Mouse (Mus musculus) heart, postnatal 4 days (tissue): ENCODE measurements around the gene Qrich2. TPM values are rescaled to one million over a fixed set of nuclear protein-coding genes. Genes with fewer than 3 reads are reported as not detected.
A peak's percentile ranks its signal among the peaks of the same experiment; 100 is the strongest.
"Not testable (repeated sequence)": the region's sequence is repeated elsewhere in the genome, so short reads cannot be mapped to it uniquely, and the experiment has no call there.

Source experiments
- DNase-seq: peaks from one replicate; pipeline ENCODE4 v3.0.0; 2021
- total RNA-seq, 2 experiments: library from RNA; stranded (reverse); gene quantifications; 2 replicates each; pipeline ENCODE4 v1.2.3; 2021

The Qrich2 gene
- under 1 TPM in 1 of 2 experiments, not detected in 1; 0.05 TPM for total RNA-seq

- no peak for DNase-seq
These were observed at the start of gene Qrich2 for GRCm38 (mm10) chr11:116466141-116466540. Qrich2 (minus strand) TSS chr11:116466241.

DNA sequence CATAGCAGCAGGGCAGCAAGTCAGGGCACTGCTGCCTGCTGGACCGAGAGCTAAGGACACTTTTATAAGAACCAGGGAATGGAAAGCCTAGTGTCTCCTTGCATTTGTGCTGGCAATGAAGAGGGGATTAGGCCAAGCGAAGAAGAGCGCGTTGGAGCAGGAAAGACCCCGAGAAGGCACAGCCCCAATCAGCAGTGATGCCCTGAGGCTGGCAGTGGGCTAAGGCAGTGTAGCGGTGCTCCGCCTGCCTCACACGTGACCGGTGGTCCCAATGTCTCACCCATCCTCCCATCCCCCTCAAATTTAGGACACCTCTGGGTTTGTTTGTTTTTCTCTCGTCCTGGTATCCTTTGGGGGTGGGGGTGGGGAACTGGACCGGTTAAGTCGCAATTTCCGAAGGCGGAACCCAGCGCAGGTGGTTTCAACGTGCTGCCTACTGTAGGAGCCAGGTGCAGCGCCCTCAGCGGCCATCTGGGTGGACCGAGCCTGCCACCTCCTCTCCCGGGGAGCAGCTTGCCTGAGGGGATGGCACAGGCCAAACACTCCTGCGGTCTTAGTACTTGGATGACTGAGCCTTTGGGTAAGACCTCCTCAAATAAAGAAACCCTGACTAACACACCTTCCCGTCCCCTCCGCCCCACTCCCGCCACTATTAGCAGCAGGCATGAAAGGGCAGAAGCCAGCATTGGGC is 49.4 kb upstream of the Qrich2 start:
- DNase-seq: no peak

- DNase-seq: no peak
These were observed 47.5 kb upstream of the Qrich2 start for GRCm38 (mm10) chr11:116513531-116514038.

GRCm38 (mm10) chr11:116512987-116513386 is 46.9 kb upstream of the Qrich2 start:
- DNase-seq: no peak

- no peak for DNase-seq
These were observed 46.1 kb upstream of the Qrich2 start for GRCm38 (mm10) chr11:116512154-116512553.

DNA sequence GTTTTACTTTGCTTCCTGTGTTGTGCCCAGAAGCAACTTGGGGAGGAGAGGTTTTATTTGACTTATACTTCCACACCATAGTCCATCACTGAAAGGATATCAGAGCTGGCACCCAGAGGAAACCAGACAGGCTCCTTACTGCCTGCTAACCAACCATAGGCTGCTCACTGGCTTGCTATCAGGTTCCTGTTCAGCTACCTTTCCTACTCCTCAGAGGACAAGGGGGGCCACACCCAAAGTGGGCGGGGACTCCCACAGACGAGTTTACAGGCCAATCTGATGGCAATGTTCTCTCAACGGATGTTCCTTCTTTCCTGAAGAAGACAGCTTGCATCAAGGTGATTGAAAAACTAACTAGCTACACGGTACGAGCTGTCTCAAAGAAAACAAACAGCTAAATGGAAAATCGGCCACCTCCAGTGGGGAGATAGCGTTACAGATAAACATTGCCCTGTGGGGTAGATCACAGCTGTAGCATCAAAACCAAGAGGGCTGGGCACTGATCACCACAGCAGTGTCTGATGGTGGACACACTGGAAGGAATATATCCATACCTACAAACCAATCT is 45.3 kb upstream of the Qrich2 start:
- no peak for DNase-seq

DNA sequence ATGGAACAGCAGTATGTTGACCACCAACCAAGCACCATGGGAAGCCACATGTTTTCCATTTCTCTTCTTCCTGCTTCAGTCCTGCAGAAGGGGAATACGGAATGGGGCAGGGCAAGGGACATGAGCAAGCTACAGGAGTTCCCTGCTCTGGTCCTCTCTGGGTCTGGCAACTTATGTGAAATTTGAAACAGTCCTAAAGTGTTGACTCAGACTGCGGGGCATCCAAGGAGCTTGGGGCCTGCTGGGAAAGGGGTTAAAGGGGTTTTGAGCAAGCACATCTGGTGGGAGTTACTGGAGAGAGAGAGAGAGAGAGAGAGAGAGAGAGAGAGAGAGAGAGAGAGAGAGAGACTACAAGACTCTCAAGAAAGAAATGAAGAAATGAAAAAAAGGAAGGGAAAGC is 42.6 kb upstream of the Qrich2 start:
- DNase-seq: no peak

GRCm38 (mm10) chr11:116506151-116506875 is 40.3 kb upstream of the Qrich2 start:
- DNase-seq: no peak

- no peak for DNase-seq
These were observed 39.5 kb upstream of the Qrich2 start for GRCm38 (mm10) chr11:116505573-116505972.

- DNase-seq: peak; percentile 39
These were observed 38.5 kb upstream of the Qrich2 start for GRCm38 (mm10) chr11:116504516-116504915.

DNA sequence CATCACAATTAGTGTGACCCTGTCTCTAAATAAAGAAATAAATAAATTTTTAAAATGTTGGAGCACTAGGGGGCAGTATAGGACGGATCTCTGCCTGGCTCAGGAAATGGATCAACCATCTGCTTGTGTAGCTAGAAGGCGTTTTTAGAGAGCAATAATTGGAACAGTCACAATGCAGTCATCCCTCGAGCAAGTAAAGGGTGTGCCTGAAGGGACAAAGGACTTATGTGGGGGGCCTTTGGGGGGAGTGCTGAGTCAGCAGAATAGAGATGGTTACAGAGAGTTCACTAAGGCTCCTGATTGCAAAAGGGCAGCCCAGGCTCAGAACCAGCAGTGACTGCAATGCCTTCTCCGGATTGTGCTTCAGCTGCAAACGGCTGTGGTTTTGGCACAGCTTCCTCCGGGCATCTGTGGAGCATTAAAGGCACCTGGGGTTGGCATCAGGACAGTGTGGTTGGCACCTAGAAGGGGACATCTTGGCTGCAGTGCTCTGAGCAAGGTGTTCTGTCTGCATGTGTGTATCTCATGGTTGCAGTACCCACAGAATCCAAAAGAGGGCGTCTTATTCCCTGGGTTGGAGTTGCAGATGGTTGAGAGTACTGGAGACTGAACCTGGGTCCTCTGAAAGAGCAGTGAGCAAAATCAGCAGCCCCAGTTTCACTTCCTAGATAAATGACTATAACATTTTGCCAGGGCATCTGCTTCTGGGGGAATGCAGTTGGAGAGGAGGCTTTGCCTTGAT is 35.1 kb upstream of the Qrich2 start:
- DNase-seq: peak; percentile 57

- DNase-seq: no peak
These were observed 33.0 kb upstream of the Qrich2 start for GRCm38 (mm10) chr11:116499018-116499417.

GRCm38 (mm10) chr11:116498596-116498995 is 32.6 kb upstream of the Qrich2 start:
- no peak for DNase-seq

GRCm38 (mm10) chr11:116497313-116497712 is 31.3 kb upstream of the Qrich2 start:
- DNase-seq: no peak

GRCm38 (mm10) chr11:116494474-116495174 is 28.6 kb upstream of the Qrich2 start:
- DNase-seq: peak; percentile 85

GRCm38 (mm10) chr11:116493795-116494252 is 27.8 kb upstream of the Qrich2 start, which contains the start of gene Prpsap1:
Prpsap1 (minus strand) TSS chr11:116494202.
- DNase-seq: peak; percentile 59

DNA sequence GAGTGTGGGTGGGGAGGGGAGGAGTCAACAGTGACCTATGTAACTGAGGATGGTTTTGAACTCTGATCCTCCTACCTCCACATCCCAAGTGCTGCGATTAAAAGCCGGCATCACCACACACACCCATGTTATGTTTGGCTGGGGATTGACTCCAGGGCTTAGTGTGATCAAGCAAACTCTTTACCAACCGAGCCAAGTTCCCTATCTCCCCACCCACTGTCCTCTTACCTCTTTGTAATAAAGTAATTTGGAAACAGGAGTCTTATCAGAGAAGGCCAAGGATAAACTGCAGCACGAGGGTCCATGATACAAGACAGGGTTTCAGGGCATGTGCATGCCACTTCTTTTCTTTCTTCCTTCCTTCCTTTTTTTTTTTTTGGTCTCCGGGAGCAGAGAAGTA is 27.1 kb upstream of the Qrich2 start:
- DNase-seq: no peak

DNA sequence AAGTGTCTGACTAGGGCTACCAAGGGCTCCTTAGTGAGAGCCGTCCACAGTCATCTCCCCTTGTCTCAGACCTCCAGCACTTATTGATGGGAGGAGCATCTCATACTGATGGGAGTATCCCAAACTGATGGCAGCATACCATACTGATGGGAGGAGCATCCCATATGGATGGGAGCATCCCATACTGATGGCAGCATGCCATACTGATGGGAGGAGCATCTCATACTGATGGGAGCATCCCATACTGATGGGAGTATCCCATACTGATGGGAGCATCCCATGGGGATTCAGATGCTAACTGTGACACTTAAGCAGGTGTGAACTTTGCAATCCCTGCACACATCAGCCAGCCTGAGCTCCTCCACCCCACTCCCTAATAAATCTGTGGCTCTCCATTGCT is 26.5 kb upstream of the Qrich2 start:
- not testable (repeated sequence) for DNase-seq

DNA sequence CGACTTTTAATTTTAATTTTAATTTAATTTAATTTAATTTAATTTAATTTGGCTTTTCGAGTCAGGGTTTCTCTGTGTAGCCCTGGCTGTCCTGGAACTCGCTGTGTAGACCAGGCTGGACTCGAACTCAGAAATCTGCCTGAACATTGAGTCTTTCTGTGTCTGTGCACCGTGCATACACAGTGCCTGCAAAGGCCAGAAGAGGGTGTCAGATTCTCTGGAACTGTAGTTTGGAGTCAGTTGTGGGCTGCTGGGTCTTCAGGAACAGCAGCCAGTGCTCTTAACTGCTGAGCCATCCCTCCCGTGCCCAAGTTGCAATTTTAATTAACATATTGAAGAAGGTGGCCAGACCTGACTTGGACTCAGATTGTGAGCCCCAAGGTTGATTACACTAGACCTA is 25.3 kb upstream of the Qrich2 start:
- no peak for DNase-seq

DNA sequence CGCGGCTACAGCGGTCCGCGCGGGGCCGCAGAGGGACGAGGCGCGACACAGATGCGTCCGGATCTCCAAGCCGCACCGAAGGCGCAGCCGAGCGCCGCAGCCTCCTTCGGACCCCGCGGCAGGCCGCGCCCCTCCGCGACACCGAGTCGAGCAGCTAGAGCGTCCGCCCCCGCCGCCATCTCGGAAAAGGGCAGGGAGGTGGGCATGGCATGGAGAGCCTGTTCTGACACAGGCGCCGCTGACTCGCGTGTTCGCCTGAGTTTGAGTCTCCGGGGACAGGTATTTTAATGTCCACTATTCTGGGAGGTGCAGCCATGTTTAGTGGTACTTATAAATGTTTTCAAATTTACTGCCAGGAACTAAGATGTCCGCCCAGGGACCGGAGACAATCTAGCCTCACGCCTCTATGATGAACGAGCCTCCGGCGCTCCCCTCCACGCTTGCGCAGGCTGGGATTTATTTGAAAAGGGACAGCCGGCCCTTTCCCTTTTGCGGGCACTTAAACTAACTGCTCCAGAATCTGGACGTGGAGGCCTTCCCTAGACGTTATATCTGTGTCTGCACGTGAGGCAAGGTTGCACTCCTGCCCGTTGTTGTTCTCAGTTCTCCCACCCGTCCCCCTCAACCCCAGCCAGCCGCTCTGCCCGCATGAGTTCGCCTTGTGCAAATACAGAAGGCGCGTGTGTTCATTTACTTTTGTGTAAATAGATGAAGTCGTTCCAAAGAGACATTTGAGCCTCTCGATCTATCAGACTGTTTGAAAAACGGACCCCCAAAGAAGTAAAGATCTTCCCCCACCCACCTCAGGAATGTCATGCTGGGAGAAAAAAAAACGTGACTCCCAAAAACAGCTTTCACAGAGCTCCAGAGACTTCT is 24.4 kb upstream of the Qrich2 start:
- peak; percentile 91 for DNase-seq

DNA sequence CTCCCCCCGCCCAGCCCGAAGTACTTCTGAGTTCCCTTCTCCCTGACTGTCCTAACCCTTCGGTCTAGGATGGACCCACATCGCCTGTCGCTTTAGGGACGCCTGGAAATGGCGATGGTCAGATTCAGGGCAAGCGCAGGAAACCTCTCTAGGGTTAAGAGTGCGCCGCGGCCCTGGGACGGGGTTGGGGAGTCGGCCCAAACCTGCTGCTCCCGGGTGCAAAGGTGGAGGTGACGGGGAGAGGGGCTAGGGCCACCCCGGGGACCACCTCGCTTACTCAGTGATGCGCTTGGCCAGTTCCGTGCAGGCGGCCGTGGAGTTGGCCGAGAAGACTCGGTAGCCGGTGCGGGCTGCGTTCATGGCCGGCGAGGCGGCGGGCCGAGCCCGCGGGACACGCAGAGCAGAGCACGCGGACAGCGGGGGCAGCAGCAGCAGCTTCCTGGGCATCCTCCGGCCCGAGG is 23.8 kb upstream of the Qrich2 start:
- DNase-seq: no peak
